Mouse (Mus musculus) erythroblast, embryonic 14.5 days (primary cell): Measurements from ENCODE around the gene Nlrp9a.

Experiments
- GATA1 ChIP-seq: IDR thresholded peaks from 2 replicates; pipeline ENCODE4 v1.6.1; 2012; ENCODE audit warnings: low read length, inconsistent platforms, mixed read lengths
- TAL1 ChIP-seq: IDR thresholded peaks from 3 replicates; pipeline ENCODE4 v1.6.1; 2012; ENCODE audit warnings: low read length, inconsistent platforms, mixed read lengths

DNA sequence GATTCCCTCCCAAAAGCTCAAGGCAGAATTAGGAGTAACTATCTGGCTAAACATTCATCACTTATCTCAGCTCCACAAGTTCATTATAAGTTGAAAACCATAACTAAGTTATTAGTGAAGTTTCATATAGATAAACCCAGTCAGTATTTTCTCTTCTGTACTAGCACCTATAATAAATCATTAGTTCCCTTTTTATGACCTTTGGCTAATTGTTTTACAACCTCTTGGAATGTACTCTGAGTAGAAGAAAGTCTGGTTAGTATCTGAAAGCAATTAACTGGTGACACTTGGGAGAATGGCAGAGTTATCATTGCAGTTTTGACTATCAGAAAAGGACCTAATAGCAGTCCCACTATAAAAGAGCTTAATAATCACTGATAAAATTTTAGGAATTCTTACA, 54.3 kb downstream of the Nlrp9a start:
- TF ChIP-seq TAL1: no peak
- TF ChIP-seq GATA1: no peak
